Mouse (Mus musculus): Measurements from ENCODE around the gene Sult1a1. TPM values are rescaled to one million over a fixed set of nuclear protein-coding genes. Genes with fewer than 3 reads are reported as not detected.

Gene Sult1a1
- polyA plus RNA-seq, 1 experiment from 2014 or later, result 7.5 TPM

DNA sequence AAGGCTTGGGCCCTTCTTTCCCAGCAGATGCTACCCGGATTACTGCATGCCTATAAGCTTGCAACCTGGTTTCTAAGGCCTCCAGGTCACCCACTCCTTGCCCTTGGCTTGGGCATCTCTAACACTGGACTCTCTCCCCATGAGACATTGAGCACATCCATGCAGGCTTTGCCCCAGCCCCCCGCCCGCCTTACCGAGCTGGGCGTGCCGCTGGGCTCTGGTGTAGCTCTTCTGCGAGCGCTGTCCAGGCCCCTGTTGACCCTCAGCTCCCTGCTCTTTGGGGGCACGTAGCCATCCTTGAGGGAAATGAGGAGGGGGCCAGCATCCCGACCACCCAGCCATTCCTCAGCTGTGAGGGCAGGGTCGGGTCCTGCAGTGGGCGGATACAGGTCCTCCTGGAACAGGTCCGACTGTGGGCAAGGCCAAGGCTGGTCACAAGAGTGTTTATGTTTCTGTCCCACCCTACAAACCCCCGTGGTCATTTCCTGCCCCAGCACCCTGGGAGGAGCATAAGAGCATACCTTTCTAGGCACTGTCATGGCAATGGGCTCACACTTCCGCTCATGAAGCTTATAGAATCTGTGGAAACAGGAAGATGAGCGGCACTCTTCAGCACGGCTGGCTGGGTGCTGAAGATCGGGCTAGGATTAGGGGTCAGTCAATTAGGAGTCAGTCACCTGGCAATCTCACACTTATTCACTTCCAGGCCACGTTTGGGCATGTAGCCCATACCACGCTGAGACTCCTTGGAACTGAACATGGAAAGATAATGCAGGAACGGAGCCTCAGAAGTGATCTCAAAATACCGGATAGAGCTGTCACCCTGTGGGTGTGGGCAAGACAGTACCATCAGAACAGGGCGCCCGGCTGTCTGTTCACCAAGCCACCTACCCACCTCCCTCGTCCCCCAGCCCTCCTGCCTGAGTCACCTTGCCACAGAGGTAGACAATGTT, 24.1 kb upstream of the Sult1a1 start:
- H3K4me3 ChIP-seq (ENCODE audit: low read length), result no peak overlapping the region
- no peaks in the 10 kb centered on the region for H3K36me3 ChIP-seq (ENCODE audit: control insufficient read depth, insufficient read depth, low read length)
- WGBS, result 84% methylated on average over 25 of the region's 25 CpGs
- H3K9me3 ChIP-seq (ENCODE audit: control insufficient read depth, low read length), result no peaks in the 10 kb centered on the region
- H3K4me2 ChIP-seq (ENCODE audit: low read depth, low read length), result no peak overlapping the region
- H3K9ac ChIP-seq (ENCODE audit: low read depth, low read length), result no peak overlapping the region
- no peak overlapping the region for H3K27ac ChIP-seq (ENCODE audit: low read length)
- no peak for ATAC-seq
- H3K4me1 ChIP-seq (ENCODE audit: control insufficient read depth, insufficient read depth, low read length), result peaks cover 25% of the 10 kb centered on the region
- peaks cover 11% of the 10 kb centered on the region; the same call in 1 of the 2 replicates for H3K27me3 ChIP-seq (replicated peaks; ENCODE audit: control insufficient read depth, insufficient read depth, low read length)

DNA sequence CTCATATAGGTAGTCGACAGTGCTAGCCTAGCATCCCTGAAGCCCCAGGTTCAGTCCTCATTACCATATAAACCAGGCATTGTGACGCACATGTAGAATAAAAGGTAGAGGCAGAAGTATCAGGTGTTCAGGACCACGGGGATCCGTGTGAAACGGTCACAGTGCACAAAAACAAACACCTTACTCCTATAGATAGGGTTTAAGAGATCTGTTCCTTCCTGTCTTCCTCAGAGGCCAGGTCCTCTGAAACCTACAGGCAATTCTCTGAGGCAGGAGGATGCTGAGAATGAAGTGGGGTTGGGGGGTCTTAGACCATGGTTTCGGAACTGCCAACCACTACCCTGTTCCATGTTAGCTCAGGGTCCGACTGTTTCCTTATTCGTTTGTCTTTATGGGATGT, 21.6 kb upstream of the Sult1a1 start:
- Histone ChIP-seq H3K27me3 (replicated peaks; ENCODE audit: control insufficient read depth, insufficient read depth, low read length) (0 out of 2 replicates have a peak, but pooled peaks cover 2% of the 10 kb centered on the region), H3K4me2 (ENCODE audit: low read depth, low read length) (no peak overlapping the region), H3K9ac (ENCODE audit: low read depth, low read length) (no peak overlapping the region), H3K4me1 (ENCODE audit: control insufficient read depth, insufficient read depth, low read length) (peaks cover 17% of the 10 kb centered on the region), H3K9me3 (ENCODE audit: control insufficient read depth, low read length) (no peaks in the 10 kb centered on the region), H3K27ac (ENCODE audit: low read length) (no peak overlapping the region), H3K36me3 (ENCODE audit: control insufficient read depth, insufficient read depth, low read length) (no peaks in the 10 kb centered on the region), H3K4me3 (ENCODE audit: low read length) (no peak overlapping the region)
- 95% methylated on average over 8 of the region's 8 CpGs for WGBS
- ATAC-seq, result no peak

DNA sequence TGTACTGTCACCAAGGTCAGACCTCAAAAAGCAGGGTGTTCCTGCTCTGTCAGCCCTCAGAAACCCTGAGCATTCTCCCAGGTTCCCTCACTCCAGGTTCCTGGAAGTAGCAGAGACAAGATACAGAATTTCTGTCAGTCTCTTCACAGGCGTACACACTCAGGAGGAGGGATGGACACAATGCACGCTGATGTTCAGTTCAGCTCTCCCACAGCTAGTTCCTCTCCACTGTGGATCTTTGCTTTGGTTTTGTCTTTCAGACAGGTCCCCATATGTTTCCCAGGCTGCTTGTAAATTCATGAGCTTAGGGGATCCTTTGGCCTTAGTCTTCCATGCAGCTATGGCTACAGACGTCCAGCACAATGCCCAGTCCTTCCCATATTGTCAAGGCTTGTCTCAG, 20.7 kb upstream of the Sult1a1 start:
- Histone ChIP-seq H3K27ac (ENCODE audit: low read length) (no peak overlapping the region), H3K9ac (ENCODE audit: low read depth, low read length) (peak overlapping the region; percentile 83), H3K27me3 (replicated peaks; ENCODE audit: control insufficient read depth, insufficient read depth, low read length) (no peaks in the 10 kb centered on the region), H3K4me2 (ENCODE audit: low read depth, low read length) (peak overlapping the region; percentile 94), H3K9me3 (ENCODE audit: control insufficient read depth, low read length) (no peaks in the 10 kb centered on the region), H3K36me3 (ENCODE audit: control insufficient read depth, insufficient read depth, low read length) (peaks cover 4% of the 10 kb centered on the region; the same call in 1 of the 2 replicates), H3K4me3 (ENCODE audit: low read length) (peak overlapping the region; percentile 92), H3K4me1 (ENCODE audit: control insufficient read depth, insufficient read depth, low read length) (peaks cover 17% of the 10 kb centered on the region)
- WGBS, result 74% methylated on average over 3 of the region's 3 CpGs
- ATAC-seq, result no peak

DNA sequence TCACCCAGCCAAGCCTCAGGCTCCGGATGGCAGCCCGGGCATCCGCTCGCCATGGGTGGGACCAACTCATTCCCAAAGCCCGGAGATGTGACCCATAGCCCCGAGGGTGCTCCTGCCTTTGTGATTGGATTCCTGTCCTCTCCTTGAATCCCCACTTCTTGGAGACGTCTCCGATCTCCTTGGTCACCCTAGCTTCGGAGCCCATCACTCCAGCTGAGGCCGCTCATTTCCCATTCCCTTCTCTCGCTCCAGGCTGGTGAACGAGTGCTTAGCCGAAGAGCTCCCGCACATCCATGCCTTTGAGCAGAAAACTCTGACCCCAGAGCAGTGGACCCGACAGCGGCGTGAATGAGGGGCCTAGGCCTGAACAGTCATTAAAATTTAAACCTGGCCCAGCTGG, 20.1 kb upstream of the Sult1a1 start:
- Histone ChIP-seq H3K9ac (ENCODE audit: low read depth, low read length) (peak overlapping the region; percentile 83), H3K9me3 (ENCODE audit: control insufficient read depth, low read length) (no peaks in the 10 kb centered on the region), H3K4me3 (ENCODE audit: low read length) (peak overlapping the region; percentile 92), H3K4me1 (ENCODE audit: control insufficient read depth, insufficient read depth, low read length) (peaks cover 17% of the 10 kb centered on the region), H3K27ac (ENCODE audit: low read length) (peak overlapping the region; percentile 21; the same call in 1 of the 2 replicates), H3K36me3 (ENCODE audit: control insufficient read depth, insufficient read depth, low read length) (peaks cover 4% of the 10 kb centered on the region; the same call in 1 of the 2 replicates), H3K27me3 (replicated peaks; ENCODE audit: control insufficient read depth, insufficient read depth, low read length) (no peaks in the 10 kb centered on the region), H3K4me2 (ENCODE audit: low read depth, low read length) (peak overlapping the region; percentile 94)
- 3% methylated on average over 17 of the region's 17 CpGs for WGBS
- ATAC-seq, result no peak

DNA sequence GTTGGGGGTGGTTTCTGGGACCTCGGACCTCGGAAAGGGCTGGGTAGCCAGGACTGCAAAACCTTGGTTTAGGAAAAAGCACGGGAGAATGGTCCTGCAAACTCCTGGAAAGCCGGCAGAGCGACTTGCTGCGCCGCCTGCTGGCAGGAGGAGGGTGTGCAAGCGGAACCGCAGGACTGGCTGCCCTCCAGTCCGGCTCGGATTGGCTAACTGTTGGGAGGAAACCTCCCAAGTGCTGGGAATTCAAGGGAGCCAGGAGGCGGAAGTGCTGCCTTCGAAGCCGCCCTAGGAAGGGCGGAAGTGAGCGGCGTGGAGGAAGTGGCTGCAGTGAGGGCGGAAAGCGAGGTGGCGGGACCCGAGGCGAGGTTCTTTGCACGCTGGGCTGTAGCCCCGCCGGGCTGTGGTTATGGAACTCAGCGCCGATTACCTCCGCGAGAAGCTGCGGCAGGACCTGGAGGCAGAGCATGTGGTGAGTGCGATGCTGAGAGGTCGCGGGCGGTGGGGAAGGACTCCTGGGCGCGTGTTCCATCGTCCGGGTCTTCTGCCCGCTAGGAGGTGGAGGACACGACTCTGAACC, 19.5 kb upstream of the Sult1a1 start, which contains the start of gene Slx1b:
Gene Slx1b (minus strand): TSS at position 154 of the 577 bp plus-strand sequence.
- WGBS, result 0% methylated on average over 40 of the region's 40 CpGs
- peaks cover 14% of the 10 kb centered on the region for H3K4me1 ChIP-seq (ENCODE audit: control insufficient read depth, insufficient read depth, low read length)
- peak within 1 kb of the TSS; percentile 92 for H3K4me3 ChIP-seq (ENCODE audit: low read length)
- H3K27ac ChIP-seq (ENCODE audit: low read length), result peak within 1 kb of the TSS; percentile 98
- peak; percentile 98 for ATAC-seq
- H3K4me2 ChIP-seq (ENCODE audit: low read depth, low read length), result peak within 1 kb of the TSS; percentile 94
- H3K9ac ChIP-seq (ENCODE audit: low read depth, low read length), result peak within 1 kb of the TSS; percentile 97
- peaks cover 8% of the 10 kb centered on the region; the same call in 1 of the 2 replicates for H3K36me3 ChIP-seq (ENCODE audit: control insufficient read depth, insufficient read depth, low read length)
- no peaks in the 10 kb centered on the region for H3K27me3 ChIP-seq (replicated peaks; ENCODE audit: control insufficient read depth, insufficient read depth, low read length)
- H3K9me3 ChIP-seq (ENCODE audit: control insufficient read depth, low read length), result no peaks in the 10 kb centered on the region

DNA sequence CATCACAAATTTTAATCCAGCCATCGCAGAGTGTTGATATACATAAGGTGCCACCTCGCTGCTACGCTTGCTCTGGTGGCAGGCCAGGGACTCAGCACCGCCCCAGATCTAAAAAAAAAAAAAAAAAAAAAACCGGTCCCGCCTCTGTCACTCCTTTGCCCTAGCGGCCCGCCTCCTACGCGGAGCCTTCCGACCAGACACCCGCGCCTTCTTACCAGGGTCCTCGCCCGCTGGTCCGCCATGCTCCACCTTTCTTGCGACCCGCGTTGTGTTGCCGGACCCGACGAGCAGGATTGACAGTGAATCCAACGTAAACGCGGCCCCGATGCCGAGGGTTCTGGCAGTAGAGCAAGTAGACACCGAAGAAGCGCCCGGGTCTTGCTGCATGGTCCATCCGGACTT, 19.0 kb upstream of the Sult1a1 start, which contains the start of gene Bola2:
Gene Bola2 (plus strand): TSS at position 192 of the 402 bp plus-strand sequence.
- Histone ChIP-seq H3K36me3 (ENCODE audit: control insufficient read depth, insufficient read depth, low read length) (peaks cover 8% of the 10 kb centered on the region; the same call in 1 of the 2 replicates), H3K27ac (ENCODE audit: low read length) (peak within 1 kb of the TSS; percentile 98), H3K9ac (ENCODE audit: low read depth, low read length) (peak within 1 kb of the TSS; percentile 97), H3K4me3 (ENCODE audit: low read length) (peak within 1 kb of the TSS; percentile 92), H3K4me2 (ENCODE audit: low read depth, low read length) (peak within 1 kb of the TSS; percentile 94), H3K27me3 (replicated peaks; ENCODE audit: control insufficient read depth, insufficient read depth, low read length) (no peaks in the 10 kb centered on the region), H3K9me3 (ENCODE audit: control insufficient read depth, low read length) (no peaks in the 10 kb centered on the region), H3K4me1 (ENCODE audit: control insufficient read depth, insufficient read depth, low read length) (peaks cover 14% of the 10 kb centered on the region)
- peak; percentile 84 for ATAC-seq
- WGBS, result under 1% methylated on average over 31 of the region's 31 CpGs

DNA sequence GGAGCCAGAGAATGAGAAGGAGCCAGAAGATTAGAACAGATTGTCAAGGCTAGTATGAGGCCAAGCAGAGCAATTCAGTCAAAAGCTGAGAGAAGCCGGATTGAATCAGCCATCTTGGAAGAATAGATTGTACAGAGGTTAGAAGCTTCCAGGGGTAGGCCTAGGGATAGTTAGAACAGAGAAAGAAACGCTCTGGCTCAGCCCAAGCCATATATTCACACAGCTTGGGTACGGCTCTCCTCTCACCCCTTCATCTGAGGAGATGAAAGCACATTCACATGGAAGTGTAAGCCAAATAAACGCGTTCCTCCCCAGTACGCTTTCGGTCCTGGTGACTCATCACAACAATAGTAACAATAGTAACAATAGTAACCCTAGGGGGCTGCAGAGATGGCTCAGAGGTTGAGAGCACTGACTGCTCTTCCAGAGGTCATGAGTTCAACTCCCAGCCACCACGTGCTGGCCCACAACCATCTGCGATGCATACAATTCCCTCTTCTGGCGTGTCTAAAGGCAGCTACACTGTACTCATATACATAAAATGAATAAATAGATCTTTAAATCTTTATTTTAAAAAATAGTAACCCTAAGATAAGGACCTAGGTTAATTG, 18.3 kb upstream of the Sult1a1 start:
- Histone ChIP-seq H3K27me3 (replicated peaks; ENCODE audit: control insufficient read depth, insufficient read depth, low read length) (no peaks in the 10 kb centered on the region), H3K4me1 (ENCODE audit: control insufficient read depth, insufficient read depth, low read length) (peaks cover 14% of the 10 kb centered on the region), H3K9me3 (ENCODE audit: control insufficient read depth, low read length) (no peaks in the 10 kb centered on the region), H3K4me3 (ENCODE audit: low read length) (peak overlapping the region; percentile 92), H3K27ac (ENCODE audit: low read length) (no peak overlapping the region), H3K36me3 (ENCODE audit: control insufficient read depth, insufficient read depth, low read length) (peaks cover 8% of the 10 kb centered on the region; the same call in 1 of the 2 replicates), H3K9ac (ENCODE audit: low read depth, low read length) (0 out of 2 replicates have a peak overlapping the region, but pooled peaks have one; percentile 34), H3K4me2 (ENCODE audit: low read depth, low read length) (peak overlapping the region; percentile 75)
- ATAC-seq, result no peak
- 41% methylated on average over 10 of the region's 10 CpGs for WGBS

DNA sequence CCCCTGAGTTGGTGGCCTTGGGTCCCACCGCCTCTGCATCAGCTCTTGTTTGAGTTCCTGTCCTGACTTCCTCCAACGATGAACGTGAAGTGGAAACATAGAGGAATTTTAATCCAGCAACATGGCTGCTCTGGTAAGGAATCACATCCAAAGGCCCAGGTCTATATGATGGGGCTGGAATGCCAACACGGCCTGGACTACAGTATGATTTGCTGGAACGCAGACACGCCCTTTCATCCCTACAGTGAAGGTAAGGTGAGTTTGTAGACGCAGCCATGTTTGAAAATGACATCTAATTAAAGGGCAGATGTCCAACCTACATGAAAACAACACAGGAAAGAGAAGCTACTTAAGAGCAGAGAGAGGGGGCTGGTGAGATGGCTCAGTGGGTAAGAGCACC, 17.5 kb upstream of the Sult1a1 start:
- H3K9me3 ChIP-seq (ENCODE audit: control insufficient read depth, low read length), result no peaks in the 10 kb centered on the region
- no peak overlapping the region for H3K27ac ChIP-seq (ENCODE audit: low read length)
- no peak overlapping the region for H3K4me2 ChIP-seq (ENCODE audit: low read depth, low read length)
- H3K9ac ChIP-seq (ENCODE audit: low read depth, low read length), result no peak overlapping the region
- H3K27me3 ChIP-seq (replicated peaks; ENCODE audit: control insufficient read depth, insufficient read depth, low read length), result no peaks in the 10 kb centered on the region
- H3K4me1 ChIP-seq (ENCODE audit: control insufficient read depth, insufficient read depth, low read length), result peaks cover 14% of the 10 kb centered on the region
- H3K4me3 ChIP-seq (ENCODE audit: low read length), result no peak overlapping the region
- ATAC-seq, result no peak
- peaks cover 8% of the 10 kb centered on the region; the same call in 1 of the 2 replicates for H3K36me3 ChIP-seq (ENCODE audit: control insufficient read depth, insufficient read depth, low read length)
- WGBS, result 81% methylated on average over 7 of the region's 7 CpGs

DNA sequence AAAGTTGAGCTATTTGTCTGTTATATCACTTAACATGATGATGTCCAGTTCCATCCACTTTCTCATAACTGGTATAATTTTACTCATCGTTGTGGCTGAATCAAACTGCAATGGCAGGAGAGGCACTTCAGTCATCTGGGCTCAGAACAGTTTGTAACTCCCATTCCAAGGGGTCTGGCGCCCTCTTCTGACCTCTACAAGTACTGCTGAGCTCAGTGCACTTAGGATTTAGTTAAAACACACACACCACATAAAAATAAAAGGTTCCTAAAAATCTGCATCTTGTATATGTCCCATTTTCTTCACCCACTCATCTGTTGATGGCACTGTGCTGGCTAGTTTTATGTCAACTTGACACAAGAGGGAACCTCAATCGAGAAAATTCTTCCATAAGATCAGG, 17.0 kb upstream of the Sult1a1 start:
- Histone ChIP-seq H3K36me3 (ENCODE audit: control insufficient read depth, insufficient read depth, low read length) (peaks cover 8% of the 10 kb centered on the region; the same call in 1 of the 2 replicates), H3K27me3 (replicated peaks; ENCODE audit: control insufficient read depth, insufficient read depth, low read length) (no peaks in the 10 kb centered on the region), H3K9me3 (ENCODE audit: control insufficient read depth, low read length) (no peaks in the 10 kb centered on the region), H3K9ac (ENCODE audit: low read depth, low read length) (no peak overlapping the region), H3K4me1 (ENCODE audit: control insufficient read depth, insufficient read depth, low read length) (peaks cover 14% of the 10 kb centered on the region), H3K4me3 (ENCODE audit: low read length) (no peak overlapping the region), H3K27ac (ENCODE audit: low read length) (no peak overlapping the region), H3K4me2 (ENCODE audit: low read depth, low read length) (no peak overlapping the region)
- no peak for ATAC-seq
- WGBS, result 26% methylated on average over 3 of the region's 3 CpGs

Data from intestine, embryonic 16.5 days (tissue).